Mouse (Mus musculus) activated CD4-positive, CD25-positive, alpha-beta regulatory T cell, adult 4 months (primary cell): ENCODE data around the gene Glis3. TPM values are rescaled to one million over a fixed set of nuclear protein-coding genes. Genes with fewer than 3 reads are reported as not detected.

ENCODE experiments used
- ATAC-seq: one replicate; pipeline ENCODE4 v1.8.0; 2017
- polyA plus RNA-seq, 2 experiments: library from polyadenylated mRNA; unstranded; fragments of 100-300 nt; shearing (Covaris generic); gene quantifications; one replicate each; pipeline ENCODE4 v1.2.1; 2017

The Glis3 gene
- polyA plus RNA-seq, 2 experiments from 2014 or later = 0.13 to 1.3 TPM

- ATAC-seq = no peak
These were observed 148.1 kb downstream of the Glis3 start for GRCm38 (mm10) chr19:28531750-28532149.

- no peak for ATAC-seq
These were observed 149.0 kb downstream of the Glis3 start for GRCm38 (mm10) chr19:28530846-28531245.

- no peak for ATAC-seq
These were observed 150.9 kb downstream of the Glis3 start for GRCm38 (mm10) chr19:28529006-28529405.

- ATAC-seq = no peak
These were observed 152.4 kb downstream of the Glis3 start for GRCm38 (mm10) chr19:28527446-28527845.

GRCm38 (mm10) chr19:28525331-28525730 is 154.5 kb downstream of the Glis3 start:
- no peak for ATAC-seq

GRCm38 (mm10) chr19:28522289-28522688 is 157.6 kb downstream of the Glis3 start:
- ATAC-seq = no peak

GRCm38 (mm10) chr19:28520761-28521181 is 159.1 kb downstream of the Glis3 start:
- no peak for ATAC-seq

GRCm38 (mm10) chr19:28520128-28520745 is 159.6 kb downstream of the Glis3 start:
- no peak for ATAC-seq

- no peak for ATAC-seq
These were observed 160.6 kb downstream of the Glis3 start for GRCm38 (mm10) chr19:28519296-28519695.

GRCm38 (mm10) chr19:28518846-28519245 is 161.0 kb downstream of the Glis3 start:
- ATAC-seq = no peak

- no peak for ATAC-seq
These were observed 161.6 kb downstream of the Glis3 start for GRCm38 (mm10) chr19:28518266-28518665.

- no peak for ATAC-seq
These were observed 162.3 kb downstream of the Glis3 start for GRCm38 (mm10) chr19:28517464-28518080.

GRCm38 (mm10) chr19:28516487-28516886 is 163.4 kb downstream of the Glis3 start:
- no peak for ATAC-seq

GRCm38 (mm10) chr19:28512475-28512874 is 167.4 kb downstream of the Glis3 start:
- ATAC-seq = no peak

GRCm38 (mm10) chr19:28511910-28512309 is 168.0 kb downstream of the Glis3 start:
- ATAC-seq = no peak

- no peak for ATAC-seq
These were observed 174.5 kb downstream of the Glis3 start for GRCm38 (mm10) chr19:28505376-28505775.

- ATAC-seq = no peak
These were observed 176.9 kb downstream of the Glis3 start for GRCm38 (mm10) chr19:28503011-28503410.

- no peak for ATAC-seq
These were observed 178.9 kb downstream of the Glis3 start for GRCm38 (mm10) chr19:28500975-28501374.

GRCm38 (mm10) chr19:28500505-28500904 is 179.4 kb downstream of the Glis3 start:
- ATAC-seq = no peak

- ATAC-seq = no peak
These were observed 180.1 kb downstream of the Glis3 start for GRCm38 (mm10) chr19:28499786-28500185.

- ATAC-seq = no peak
These were observed 184.0 kb downstream of the Glis3 start for GRCm38 (mm10) chr19:28495926-28496325.

- no peak for ATAC-seq
These were observed 186.1 kb downstream of the Glis3 start for GRCm38 (mm10) chr19:28493605-28494260.

GRCm38 (mm10) chr19:28478055-28478454 is 201.8 kb downstream of the Glis3 start:
- no peak for ATAC-seq

- no peak for ATAC-seq
These were observed 202.5 kb downstream of the Glis3 start for GRCm38 (mm10) chr19:28477326-28477863.
